Mouse (Mus musculus) spleen, postnatal 14 days (tissue): ENCODE measurements around the gene Cks1b.

Experiments
- DNase-seq, 2 experiments: peaks; one replicate each; pipeline ENCODE4 v3.0.0; 2021 to 2022; ENCODE audit warnings: low spot score in 2 of 2

The Cks1b gene

DNA sequence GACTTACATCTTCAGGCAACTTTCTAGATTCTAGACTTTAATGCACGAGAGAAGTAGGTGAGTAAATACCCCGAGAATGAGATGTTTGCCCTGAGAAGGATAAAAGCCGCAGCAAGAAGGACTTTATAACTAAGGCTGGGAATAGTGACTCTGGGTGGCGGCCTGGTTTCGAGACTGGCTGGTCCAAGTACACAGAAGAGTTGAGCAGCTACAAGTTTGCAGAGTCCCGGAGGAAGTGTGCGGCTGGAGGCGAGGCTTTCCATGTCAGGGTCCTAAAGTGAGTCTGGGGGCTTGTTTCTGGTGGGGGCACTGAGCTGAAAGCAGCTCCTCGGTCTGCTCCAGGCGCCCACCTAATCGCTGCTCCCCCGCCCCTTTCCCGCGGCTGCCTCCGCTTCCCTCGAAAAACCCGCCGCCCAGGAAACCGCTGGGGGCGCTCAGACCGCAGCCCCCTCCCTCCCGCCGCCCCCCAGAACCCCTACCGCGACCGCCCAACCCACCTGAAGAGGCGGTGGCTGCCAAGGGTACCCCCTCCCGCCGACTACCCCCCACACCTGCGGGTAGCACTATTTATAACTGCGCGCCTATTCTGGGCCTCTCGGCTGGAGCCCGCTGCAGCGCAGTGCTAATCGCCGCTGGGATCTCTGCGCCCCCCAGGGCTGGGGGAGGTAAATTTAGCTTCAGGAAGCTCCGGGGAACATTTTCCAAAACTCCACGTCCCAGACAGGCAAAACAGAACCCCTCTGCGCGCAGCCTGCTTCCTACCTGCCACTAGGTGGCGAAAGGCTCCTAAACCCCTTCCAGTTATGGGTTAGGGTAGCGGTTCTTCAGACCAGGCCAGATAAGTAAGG lies 22.2 kb downstream of the Cks1b start:
- DNase-seq, result no peak

DNA sequence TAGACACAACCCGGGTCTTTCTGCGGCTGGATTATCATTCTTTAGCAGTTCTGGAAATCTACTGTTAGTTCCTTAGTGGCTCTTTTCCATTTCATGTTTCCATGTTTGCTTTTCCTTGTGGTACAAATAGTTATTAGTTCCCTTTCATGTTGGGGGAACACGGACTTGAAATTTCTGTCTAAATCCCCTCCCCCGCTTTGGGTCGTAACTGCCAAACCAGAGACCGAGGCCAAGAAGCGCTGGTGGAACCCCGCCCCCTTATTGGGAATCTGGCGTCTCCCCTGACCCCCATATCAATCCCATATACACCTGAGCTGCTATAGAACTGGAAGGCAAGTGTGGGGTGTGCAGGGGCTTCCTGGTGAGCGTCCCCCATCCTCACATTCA lies 22.8 kb downstream of the Cks1b start:
- DNase-seq, result no peak

DNA sequence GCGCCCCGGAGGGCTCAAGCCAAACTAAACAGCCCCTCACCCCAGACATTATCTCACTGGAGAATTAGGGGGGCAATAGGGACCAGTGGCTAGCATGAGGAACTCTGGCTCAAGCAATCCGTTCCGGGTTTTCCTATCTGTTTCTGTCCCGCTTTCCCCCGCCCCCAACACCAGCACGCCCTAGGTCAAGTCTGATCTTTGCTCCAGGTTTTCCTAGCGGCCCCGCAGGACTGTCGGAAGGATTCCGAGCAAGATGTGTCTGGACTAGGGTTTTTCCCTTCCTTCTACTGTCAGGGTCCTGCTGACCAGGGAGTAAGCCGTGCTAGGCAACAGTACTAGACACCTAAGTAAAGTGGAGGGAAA lies 23.3 kb downstream of the Cks1b start:
- DNase-seq, result no peak

DNA sequence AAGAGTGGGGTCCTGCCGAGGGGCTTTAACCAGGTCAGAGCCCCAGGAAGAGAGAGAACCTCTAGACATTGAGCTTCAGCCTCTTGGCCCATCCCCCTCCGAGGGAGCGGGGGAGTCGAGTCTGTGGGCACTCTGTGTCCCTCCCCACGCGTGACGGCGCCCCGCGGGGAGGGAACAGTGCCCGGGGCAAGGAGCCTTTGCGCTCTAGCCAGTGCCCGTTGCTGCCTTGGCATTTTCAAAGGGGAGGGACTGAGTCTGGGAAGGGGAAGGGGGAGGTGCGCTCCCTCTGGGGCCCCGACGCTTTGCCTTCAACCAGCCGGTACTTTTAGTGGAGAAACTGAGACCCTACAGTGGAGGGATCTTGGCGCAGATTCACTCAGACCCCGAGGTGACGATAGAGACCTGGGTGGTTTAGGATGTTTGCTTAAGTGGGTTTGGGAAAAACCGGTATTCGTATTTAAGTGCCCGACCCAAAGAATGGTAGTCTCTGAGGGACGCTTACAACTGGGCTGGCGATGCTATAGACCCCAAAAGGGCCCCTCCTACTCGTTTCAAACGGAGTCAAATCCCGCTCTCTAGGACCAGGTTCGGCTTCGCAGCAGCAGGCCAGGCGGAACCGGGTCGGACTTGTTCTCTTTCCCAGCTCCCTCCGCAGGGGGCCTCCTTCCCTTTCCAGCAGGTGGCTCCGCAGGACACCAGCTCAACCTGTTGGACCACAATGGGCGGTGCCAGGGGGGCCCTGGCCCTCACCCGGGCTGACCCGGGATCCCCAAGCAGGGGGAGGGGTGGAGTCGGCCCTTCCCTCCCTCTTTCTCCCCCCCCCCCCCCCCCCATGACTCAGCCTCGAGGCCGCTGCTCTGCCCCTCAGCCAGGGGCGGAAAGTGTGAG lies 23.9 kb downstream of the Cks1b start, which contains the start of gene Zbtb7b:
TSS of gene Zbtb7b (minus strand) at position 771 of the 888 bp plus-strand sequence.
- no peak for DNase-seq

DNA sequence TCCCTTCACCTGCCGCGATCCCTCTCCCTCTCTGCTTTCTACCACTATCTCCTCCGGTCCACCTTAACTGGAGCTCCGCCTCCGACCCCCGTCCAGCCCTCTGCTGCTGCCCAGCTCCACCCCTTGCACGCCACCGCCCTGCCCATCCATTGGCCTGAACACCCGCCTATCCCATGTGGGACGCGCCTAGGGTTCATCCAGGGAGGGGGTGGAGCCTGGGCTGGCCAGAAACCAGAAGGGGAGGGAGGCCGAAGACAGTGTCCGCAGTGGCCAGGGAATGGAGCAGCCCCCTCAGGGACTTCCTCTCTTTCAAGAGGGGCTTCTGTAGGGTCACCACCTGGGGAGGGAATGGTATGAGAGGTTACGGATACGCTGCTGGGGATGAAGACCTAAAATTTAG lies 24.6 kb downstream of the Cks1b start:
- peak; percentile 90 to 92 for DNase-seq

DNA sequence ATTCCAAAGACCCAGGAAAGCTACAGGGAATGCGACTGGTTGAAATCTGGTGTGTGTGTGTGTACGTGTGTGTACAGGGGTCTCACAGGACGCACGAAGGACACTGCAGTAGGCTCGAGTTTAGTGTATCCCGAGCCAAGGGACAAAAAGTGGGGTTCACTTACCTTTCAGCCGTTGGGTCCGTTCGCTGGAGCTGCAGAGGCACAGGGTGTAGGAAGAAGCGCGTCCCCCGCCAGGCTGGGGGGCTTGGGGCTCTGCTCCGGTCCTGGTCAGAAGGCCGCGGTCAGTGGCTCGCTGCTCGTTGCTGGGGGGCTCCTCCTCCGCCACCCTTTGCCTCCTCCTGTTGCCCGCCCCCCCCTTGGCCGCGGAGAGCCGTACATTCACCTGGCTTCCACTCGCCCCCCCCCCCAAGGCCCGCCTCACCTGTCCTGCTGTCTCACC lies 25.3 kb downstream of the Cks1b start:
- no peak for DNase-seq

DNA sequence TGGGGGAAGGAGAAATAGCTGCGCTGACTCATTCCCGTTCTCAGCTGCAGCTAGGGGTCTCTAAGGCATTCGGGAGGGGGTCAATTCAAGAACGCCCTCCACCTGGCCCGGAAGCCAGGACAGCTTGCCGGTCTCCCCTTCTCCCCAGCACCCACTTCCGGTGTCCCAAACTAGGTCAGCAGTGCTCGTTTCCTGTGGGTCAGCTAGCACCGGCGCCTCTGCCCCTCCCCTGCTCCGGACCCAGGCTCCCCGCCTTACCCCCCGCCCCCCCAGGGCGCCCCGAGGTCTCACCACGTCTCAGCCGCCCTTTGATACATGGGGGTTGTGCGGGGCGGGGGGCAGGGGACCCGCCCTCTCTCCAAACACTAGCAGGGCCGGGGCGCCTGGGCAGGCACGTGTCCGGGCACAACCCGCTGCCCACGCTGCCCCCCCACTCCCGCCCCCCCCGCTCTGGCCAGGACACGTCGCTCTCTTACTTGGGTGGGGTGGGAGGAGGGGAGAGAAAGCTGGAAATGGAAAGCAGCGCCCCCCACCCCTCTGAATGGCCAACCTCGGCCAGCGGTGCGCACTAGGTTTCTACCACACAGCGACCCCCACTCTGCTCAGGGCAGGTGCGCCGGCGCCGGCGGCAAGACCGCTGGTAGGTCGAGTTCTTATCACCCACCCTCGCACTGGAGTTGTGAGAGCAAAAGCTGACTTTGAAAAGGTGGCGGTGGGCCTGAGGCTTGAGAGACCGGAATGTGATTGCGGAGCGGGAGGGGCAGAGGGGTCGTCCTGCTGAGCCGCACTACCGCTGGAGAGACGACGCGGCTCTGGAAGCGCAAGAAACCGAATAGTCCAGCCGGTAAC lies 26.3 kb downstream of the Cks1b start:
- no peak for DNase-seq

DNA sequence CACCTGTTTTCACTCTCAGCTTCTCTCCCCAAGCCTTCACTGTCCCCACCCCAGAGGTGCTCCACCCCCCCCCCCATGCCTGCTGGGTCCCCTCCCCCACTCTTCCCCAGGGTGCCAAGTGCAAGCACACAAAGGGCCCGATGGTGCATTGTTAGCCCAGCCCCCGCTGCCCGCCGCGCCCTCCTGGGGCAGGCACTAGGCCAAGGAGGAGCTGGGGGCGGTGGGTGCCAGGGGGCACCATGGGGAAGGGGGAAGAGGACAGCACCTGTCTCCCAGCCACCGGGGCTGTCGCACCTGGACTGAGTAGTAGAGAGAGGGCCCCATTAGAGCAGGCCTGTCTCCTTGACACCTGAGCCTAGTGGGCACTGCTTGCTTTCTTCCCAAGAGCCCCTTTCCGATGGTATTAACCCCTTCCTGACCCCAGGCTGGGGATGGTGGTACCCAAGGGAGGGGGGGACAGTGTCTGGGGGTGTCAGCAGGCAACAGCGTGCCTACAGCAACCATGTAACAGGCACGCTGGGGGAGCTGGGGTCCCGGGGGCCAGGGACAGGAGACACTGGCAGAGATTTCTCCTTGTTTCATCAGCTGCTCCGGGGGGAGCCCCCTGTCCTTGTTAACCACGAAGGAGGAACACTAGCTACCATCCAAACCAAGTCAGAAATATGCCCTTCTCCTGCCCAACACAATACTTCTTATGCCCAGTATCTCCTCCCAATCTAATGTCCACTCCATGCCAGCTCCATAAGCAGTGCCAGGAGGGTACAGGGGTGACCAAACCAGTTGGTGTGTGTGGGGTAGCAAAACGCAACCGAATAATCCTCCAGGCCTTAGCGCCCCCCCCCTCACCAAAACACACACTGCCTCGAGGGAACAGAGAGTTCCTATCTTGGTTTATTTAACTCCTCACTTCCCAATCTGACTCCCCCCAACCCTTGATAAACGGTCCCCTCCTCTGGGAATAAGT lies 27.2 kb downstream of the Cks1b start:
- no peak for DNase-seq

DNA sequence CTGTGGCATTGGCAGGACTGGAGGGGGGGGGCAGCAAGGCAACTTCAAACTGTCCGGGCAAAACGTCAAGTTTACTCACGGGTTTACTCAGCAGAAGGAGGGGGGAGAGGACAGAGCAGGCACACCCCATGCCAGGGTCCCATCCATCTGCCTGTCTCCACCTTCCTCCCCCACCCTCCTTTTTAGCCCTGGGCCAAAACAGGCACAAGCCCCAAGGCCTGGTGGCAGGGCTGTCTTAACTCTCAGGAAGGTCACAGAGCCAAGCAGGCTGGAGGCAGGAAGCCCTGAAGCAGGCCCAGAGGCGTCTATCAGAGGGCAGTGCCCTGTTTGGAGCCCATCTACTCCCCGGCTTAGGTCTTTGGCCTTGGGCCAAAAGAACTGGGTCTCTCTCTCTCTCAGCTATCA lies 28.1 kb downstream of the Cks1b start:
- DNase-seq, result no peak

DNA sequence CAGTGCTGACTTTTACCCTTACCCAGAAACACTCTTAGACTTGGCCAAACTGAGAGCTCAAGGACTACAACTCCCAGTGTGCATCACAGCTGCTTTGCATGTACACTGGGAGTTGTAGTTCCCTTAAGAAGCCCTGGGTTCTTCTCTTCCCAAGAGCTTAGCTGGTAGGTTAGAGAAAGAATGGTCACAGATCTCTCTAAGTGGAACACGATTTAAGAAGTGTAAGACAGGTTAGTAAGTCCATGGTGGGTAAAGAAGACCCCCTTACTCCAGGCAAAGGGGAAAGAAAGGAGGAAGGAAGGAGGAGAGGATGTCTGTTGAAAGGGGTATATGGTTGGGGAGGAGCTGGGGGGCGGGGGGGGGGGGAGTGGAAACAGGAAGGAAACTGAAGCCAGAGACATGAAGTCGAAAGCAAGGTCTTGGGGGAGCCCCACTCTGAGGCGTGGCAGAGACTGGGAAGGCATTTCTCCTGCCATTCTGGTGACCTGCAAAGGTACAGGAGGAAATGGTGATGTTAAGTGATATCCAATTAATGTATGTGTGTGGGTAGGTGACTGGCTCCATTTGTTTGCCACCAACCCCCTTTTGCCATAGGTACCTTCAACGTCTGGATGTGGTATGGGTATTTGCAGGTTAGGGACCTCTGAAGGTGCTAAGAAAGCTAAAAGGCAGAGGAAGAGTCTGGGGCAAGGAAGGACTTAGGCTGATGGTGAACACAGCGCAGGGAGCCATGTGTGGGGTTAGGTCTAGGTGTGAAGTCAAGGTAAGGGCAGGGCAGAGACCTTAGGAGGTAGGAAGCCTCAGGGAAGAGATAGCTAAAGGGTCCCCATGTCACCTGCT lies 29.1 kb downstream of the Cks1b start:
- DNase-seq, result no peak

DNA sequence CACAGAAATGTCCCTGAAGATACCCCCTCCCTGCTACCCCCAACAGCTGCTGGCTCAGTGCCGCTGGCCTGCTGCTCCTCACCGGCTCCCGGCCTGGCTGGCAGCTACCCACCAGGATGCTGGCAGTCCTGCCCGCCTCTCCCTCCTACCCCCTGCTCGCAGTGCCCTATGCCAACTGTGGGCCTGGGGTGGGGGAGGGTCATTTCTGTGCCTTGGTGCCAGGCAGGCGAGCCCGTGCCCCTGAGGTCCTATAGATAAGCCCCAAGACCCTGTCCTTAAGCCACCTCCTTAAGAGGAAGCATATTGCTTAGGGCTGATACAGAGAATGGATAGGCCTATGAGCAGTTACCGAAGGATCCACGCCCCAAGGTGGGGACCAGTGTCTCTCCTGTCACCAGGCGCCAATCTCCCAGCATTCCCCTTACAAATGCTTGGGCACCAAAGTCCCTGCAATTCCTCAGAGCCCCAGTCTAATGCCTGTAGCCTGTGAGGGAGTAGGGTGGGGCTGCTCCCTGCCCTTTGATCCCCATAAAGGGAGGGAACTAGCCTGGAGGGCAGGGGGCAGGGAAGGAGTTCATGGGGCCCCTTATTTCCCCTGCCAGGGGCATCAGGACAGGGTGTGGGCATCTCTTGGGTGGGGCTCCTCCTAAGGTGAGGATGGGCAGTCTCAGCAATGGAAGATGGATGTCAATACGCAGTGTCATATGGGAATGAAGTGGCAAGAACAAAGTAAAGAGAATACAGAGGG lies 29.9 kb downstream of the Cks1b start:
- DNase-seq, result no peak

DNA sequence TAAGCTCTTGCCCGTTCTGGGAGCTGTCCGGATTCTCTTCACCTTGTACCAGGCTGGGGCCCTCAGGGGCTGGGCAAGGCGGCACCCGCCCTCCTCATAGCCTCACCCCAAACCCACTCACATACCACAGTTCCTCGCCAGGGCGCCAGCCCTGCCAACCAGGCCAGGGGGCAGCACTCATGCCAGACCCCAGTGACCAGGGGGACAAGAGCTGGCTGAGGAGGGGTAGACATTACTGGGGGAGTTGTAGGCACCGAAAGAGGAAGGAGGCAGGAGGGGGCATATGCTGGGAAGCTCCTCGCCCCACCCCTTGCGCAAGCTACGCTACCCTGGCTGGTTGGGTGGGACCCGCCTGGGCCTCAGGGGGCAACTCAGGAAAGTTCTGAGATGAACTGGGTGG lies 30.6 kb downstream of the Cks1b start:
- DNase-seq, result no peak

DNA sequence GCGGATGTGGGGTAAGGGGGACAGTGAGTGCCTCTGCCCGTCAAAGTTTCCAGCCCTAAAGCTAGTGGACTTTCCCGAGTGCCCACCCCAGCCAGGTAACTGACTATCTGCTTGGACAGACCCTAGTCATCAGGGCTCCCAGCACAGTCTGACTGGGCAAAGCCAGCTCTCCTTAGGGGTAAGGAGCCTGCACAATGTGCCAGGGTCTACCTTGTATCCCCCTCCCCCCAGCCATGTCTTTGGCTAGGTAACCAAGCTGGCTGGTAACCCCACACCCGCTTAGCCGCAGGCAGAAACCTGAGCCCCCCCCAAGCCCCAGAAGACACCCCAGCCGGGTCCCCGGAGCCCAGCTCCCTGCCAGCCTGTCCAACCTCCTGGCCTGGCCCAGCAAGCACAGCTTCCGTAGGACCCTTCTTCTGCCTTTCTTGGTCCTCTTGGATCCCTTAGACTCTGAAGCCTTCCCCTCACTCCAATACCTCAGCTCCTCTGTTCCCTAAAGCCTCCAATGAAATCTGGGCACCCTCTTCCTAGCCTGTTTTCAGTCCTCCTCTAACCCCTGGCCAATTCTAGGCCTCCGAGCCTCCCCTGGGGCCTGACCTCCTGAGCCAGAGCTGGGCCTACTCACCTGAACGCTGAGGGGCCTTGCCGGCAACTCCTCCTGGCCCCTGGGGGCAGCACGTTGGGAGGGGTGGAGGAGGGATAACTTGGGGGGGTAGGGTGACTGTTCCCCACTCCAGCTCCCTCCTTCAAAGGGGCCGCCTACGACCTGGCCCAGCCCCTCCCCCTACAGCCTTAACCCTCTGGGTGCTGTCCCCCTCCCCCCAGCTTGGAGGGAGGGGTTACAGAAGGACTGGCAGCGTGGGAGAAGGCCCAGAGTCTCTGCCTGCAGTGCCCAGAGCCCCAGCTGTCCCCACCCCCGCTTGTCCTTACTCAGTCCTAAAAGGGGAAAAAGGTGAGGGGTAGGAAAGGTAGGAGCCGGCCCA lies 31.5 kb downstream of the Cks1b start:
- DNase-seq, result no peak

DNA sequence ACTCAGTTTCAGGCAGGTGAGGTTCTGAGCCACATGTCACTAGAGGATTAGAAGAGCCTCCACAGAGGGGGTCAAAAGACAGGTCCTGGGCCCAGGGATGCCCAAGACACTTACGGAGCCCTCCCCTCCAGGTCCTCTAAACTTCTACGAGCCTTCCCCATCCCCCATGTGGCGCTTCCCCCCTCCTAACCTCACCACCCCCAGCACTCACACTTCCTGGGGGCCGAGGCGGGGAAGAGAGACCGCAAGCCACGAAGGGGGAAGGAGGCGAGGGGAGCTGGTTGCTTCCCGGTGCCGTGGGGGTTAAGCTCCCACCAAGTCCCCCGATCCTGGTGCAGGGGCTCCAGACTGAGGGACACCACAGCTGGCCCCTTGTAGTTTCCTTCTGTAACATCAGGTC lies 32.7 kb downstream of the Cks1b start:
- DNase-seq, result no peak

DNA sequence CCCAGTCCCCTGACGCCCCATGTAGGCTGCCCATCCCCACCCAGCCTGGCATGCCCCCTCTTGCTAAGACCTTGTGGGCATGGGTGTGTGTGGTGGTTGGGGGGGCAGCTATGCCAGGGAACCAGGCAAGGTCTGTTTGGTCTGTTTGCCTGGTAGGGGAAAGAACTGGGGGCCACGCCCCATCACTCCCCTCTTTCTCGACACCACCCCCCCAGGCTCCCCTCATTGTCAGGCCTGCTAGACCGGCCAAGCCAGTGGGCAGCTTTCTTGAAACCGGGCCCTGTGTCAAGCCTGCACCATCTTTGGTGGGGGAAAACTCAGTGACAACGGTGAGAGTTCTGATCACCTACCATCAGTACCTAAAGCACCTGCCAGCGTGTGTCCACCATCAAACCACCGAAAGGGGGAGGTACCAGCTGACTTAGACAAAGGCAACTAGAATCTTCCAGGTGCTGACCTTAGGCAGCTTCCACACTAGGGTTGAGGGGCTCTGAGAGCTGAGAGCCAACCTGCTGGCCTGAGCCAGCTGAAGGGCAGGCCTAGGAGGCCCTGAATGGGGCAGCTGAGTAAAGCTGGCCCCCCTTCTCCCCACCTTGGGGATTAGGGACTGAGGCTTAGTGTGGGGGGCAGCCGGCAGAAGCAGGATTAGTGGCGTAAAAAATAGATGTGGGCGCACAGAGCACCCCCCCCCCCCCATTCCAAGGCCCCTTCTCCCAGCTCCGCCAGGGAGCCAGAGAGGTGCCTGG lies 33.7 kb downstream of the Cks1b start:
- DNase-seq, result peak in 1 of 2 experiments; percentile 7

DNA sequence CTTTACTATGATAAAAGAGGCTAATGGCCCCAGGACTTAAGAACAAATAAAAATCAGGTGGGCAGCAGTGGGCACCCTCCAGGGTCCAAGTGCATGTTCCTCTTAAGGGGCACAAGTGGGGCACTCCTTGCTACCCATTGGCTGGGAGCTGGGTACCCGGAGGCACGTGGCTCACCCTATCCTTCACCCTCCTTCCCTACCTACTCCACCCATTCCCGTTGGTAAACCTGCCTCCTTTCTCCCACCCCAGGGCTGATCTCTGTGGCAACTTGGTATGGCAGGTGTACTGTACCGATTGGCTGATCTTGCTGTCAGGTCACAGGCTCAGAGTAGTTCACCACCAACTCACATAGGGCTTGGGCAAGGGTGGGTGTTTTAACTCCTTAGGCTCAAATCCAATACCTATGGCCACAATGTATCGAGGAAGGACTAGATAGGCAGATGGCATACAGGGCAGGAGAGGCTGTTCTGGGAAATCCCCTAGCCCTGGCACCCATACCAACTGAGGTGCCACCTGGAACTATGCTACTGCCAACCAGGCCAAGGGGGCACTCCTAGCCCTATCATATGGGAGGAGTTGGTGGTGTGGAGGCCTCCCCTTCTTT lies 34.4 kb downstream of the Cks1b start:
- peak in 1 of 2 experiments; percentile 6 for DNase-seq

DNA sequence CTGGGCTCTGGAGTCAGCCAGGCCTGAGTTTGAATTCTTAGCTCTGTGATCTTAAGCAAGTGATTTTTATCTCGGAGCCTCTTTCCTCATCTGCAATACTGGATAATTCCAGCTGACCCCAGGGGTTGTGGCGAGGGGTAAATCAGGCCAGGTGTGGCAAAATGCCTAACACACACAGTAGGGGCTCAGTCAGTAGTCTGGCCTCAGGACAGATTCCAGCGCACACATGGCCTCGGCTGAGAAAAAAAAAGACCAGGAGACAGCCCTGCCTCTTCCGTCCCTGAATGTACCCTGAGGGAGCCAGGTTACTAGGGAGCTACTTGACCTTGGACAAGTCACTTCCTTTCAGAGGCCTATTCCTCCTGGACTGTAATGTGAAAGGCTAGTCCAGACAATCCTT lies 35.2 kb downstream of the Cks1b start:
- no peak for DNase-seq
